Mouse (Mus musculus) megakaryocyte, embryonic 14.5 days (primary cell): ENCODE data around the gene Psma6. TPM values are rescaled to one million over a fixed set of nuclear protein-coding genes. Genes with fewer than 3 reads are reported as not detected.
A peak's percentile ranks its signal among the peaks of the same experiment; 100 is the strongest.

ENCODE experiments used
- H3K27me3 ChIP-seq: replicated peaks from 2 replicates; pipeline ENCODE3; 2012; ENCODE audit warnings: inconsistent platforms
- H3K36me3 ChIP-seq: replicated peaks from 2 replicates; pipeline ENCODE3; 2012; ENCODE audit warnings: low read length, inconsistent platforms, mixed read lengths
- H3K4me1 ChIP-seq: 2 replicates; pipeline ENCODE4 v1.6.1; 2012; ENCODE audit warnings: inconsistent platforms
- H3K4me3 ChIP-seq: replicated peaks from 2 replicates; pipeline ENCODE3; 2012; ENCODE audit warnings: moderate library complexity, mild to moderate bottlenecking, inconsistent platforms
- H3K9me3 ChIP-seq: 2 replicates; pipeline ENCODE4 v1.6.1; 2012; ENCODE audit warnings: inconsistent platforms
- FLI1 ChIP-seq: IDR thresholded peaks from 2 replicates; pipeline ENCODE4 v1.6.1; 2012; ENCODE audit warnings: low read length, inconsistent platforms, mixed read lengths
- GATA1 ChIP-seq: IDR thresholded peaks from 3 replicates; pipeline ENCODE4 v1.6.1; 2012; ENCODE audit warnings: mixed read lengths, low read length, inconsistent platforms, borderline replicate concordance
- polyA plus RNA-seq: library from polyadenylated mRNA; stranded (reverse); fragments of >175 nt; gene quantifications from 2 replicates; pipeline ENCODE4 v1.2.3, GENCODE M21; 2012; ENCODE audit warnings: low replicate concordance; ENCODE audit not compliant: insufficient read depth

Psma6 gene
- polyA plus RNA-seq, 1 experiment, result 25.9 TPM

GRCm38 (mm10) chr12:55459739-55460138, 75.7 kb downstream of the Psma6 start:
- peaks cover 51% of the 10 kb centered on the region for H3K4me1 ChIP-seq
- H3K4me3 ChIP-seq, result no peak overlapping the region

GRCm38 (mm10) chr12:55460900-55461299, 76.9 kb downstream of the Psma6 start:
- H3K4me3 ChIP-seq, result no peak overlapping the region
- H3K4me1 ChIP-seq, result peaks cover 62% of the 10 kb centered on the region
- peaks cover 48% of the 10 kb centered on the region for H3K27me3 ChIP-seq
- no peaks in the 10 kb centered on the region for H3K36me3 ChIP-seq
- no peak for TF ChIP-seq GATA1
- TF ChIP-seq FLI1, result no peak
- H3K9me3 ChIP-seq, result no peaks in the 10 kb centered on the region

More at GRCm38 (mm10) chr12:55459739-55460138, 75.7 kb downstream of the Psma6 start:
- TF ChIP-seq GATA1, result no peak
- TF ChIP-seq FLI1, result no peak
- no peaks in the 10 kb centered on the region for H3K36me3 ChIP-seq
- H3K9me3 ChIP-seq, result no peaks in the 10 kb centered on the region
- H3K27me3 ChIP-seq, result peaks cover 54% of the 10 kb centered on the region

- no peak overlapping the region for H3K4me3 ChIP-seq
- TF ChIP-seq GATA1 (no peak), FLI1 (no peak)
- no peaks in the 10 kb centered on the region for H3K9me3 ChIP-seq
- peaks cover 71% of the 10 kb centered on the region for H3K4me1 ChIP-seq
- no peaks in the 10 kb centered on the region for H3K36me3 ChIP-seq
- peaks cover 45% of the 10 kb centered on the region for H3K27me3 ChIP-seq
These were observed 77.7 kb downstream of the Psma6 start for GRCm38 (mm10) chr12:55461767-55462166.

DNA sequence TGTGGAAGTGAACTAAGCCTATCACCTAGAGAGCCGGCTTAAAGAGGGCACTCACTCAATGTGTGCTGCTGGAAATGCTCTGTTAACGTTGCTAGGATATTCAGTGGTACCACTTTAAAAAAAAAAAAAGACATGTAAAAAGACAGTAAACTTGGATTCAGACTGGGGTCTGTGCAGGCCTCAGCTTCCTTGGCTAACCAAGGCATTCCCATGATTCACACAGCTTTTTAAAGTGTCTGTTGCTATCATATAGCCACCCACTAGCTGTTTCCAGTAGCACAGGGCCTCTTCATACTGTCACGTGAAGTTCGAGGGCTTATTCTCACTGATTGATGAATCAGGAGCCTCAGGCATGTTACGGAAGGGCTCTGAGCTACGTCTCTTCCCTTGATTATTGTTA, 78.4 kb downstream of the Psma6 start:
- peaks cover 41% of the 10 kb centered on the region for H3K27me3 ChIP-seq
- peaks cover 78% of the 10 kb centered on the region for H3K4me1 ChIP-seq
- H3K4me3 ChIP-seq, result no peak overlapping the region
- no peak for TF ChIP-seq GATA1
- TF ChIP-seq FLI1, result no peak
- no peaks in the 10 kb centered on the region for H3K9me3 ChIP-seq
- H3K36me3 ChIP-seq, result no peaks in the 10 kb centered on the region

DNA sequence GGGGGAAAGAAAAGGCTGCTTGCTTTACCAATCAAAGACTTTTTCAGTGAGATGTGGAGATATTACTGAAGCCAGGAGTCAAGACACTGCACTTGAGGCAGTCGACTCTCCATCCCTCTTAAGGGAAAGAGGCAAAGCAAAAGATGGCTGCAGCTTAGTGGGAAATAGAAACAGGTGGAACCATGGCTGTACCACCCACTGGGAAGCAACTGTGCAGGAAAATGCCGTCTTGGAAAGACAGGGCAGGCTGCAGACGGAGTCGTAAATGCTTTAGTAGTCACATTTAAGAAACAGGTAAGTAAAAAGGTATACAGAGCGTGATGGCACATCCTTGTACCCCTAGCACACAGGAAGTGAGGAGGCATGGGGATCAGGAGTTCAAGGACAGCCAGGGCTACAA, 79.1 kb downstream of the Psma6 start:
- H3K4me1 ChIP-seq, result peaks cover 79% of the 10 kb centered on the region

GRCm38 (mm10) chr12:55463992-55464845, 80.2 kb downstream of the Psma6 start:
- Histone ChIP-seq H3K4me3 (no peak overlapping the region), H3K9me3 (no peaks in the 10 kb centered on the region), H3K27me3 (peaks cover 34% of the 10 kb centered on the region), H3K4me1 (peaks cover 77% of the 10 kb centered on the region), H3K36me3 (no peaks in the 10 kb centered on the region)
- no peak for TF ChIP-seq GATA1
- no peak for TF ChIP-seq FLI1

More for the DNA sequence above, 79.1 kb downstream of the Psma6 start:
- Histone ChIP-seq H3K4me3 (no peak overlapping the region), H3K36me3 (no peaks in the 10 kb centered on the region), H3K27me3 (peaks cover 37% of the 10 kb centered on the region), H3K9me3 (no peaks in the 10 kb centered on the region)
- TF ChIP-seq GATA1 (no peak), FLI1 (no peak)

- Histone ChIP-seq H3K9me3 (no peaks in the 10 kb centered on the region), H3K36me3 (no peaks in the 10 kb centered on the region), H3K27me3 (peaks cover 34% of the 10 kb centered on the region), H3K4me1 (peaks cover 76% of the 10 kb centered on the region), H3K4me3 (peak overlapping the region; percentile 88)
- TF ChIP-seq FLI1 (no peak), GATA1 (no peak)
These were observed 80.9 kb downstream of the Psma6 start for GRCm38 (mm10) chr12:55464846-55465361.

DNA sequence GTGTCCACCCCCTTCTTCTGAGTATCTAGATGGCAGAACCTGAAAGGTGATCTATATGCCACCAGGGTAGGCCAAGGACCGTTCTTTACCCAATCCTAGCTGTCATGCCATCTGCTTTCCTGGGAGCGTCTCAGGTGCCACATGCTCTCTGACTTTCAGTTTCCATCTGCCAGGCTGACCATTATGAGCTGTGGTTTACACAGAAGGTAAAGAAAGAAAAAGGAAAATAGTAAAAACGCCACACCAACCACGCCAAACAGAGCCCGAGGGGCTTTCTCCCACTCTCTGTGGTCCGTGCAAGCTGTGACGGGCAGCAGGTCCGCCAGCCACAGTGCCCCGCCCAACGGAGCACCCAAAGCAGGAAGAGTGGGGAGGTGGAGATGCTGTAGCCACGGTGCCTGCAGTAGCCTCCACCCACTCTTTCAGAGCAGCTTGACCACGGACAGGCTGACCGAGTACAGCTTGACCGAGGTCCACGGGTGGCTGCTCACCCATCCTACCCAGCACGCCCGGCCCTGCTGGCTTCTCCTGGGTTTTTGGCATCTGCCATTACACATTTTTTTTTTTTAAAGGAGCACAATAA, 81.5 kb downstream of the Psma6 start:
- Histone ChIP-seq H3K4me3 (peak overlapping the region; percentile 88), H3K4me1 (peaks cover 77% of the 10 kb centered on the region), H3K27me3 (peaks cover 35% of the 10 kb centered on the region), H3K36me3 (no peaks in the 10 kb centered on the region), H3K9me3 (no peaks in the 10 kb centered on the region)
- no peak for TF ChIP-seq FLI1
- TF ChIP-seq GATA1, result no peak

GRCm38 (mm10) chr12:55466088-55466701, 82.2 kb downstream of the Psma6 start:
- H3K9me3 ChIP-seq, result no peaks in the 10 kb centered on the region
- H3K36me3 ChIP-seq, result no peaks in the 10 kb centered on the region
- peaks cover 39% of the 10 kb centered on the region for H3K27me3 ChIP-seq
- peak overlapping the region; percentile 17 for H3K4me3 ChIP-seq
- no peak for TF ChIP-seq GATA1
- TF ChIP-seq FLI1, result no peak
- H3K4me1 ChIP-seq, result peaks cover 79% of the 10 kb centered on the region

GRCm38 (mm10) chr12:55466816-55467215, 82.8 kb downstream of the Psma6 start:
- H3K4me3 ChIP-seq, result peak overlapping the region; percentile 70
- TF ChIP-seq FLI1 (no peak), GATA1 (peak; percentile 18; the same call in 1 of the 3 replicates)
- no peaks in the 10 kb centered on the region for H3K36me3 ChIP-seq
- peaks cover 39% of the 10 kb centered on the region for H3K27me3 ChIP-seq
- no peaks in the 10 kb centered on the region for H3K9me3 ChIP-seq
- H3K4me1 ChIP-seq, result peaks cover 78% of the 10 kb centered on the region
